Mouse (Mus musculus) stomach, postnatal 0 days (tissue): ENCODE results near the gene Atl1.

Experiments
- CTCF ChIP-seq: IDR thresholded peaks from 2 replicates; pipeline ENCODE4 v1.5.1; 2016; ENCODE audit warnings: antibody characterized with exemption, low read depth, mild to moderate bottlenecking, moderate library complexity
- EP300 ChIP-seq: optimal IDR thresholded peaks from 2 replicates; pipeline ENCODE3; 2016; ENCODE audit warnings: antibody characterized with exemption

DNA sequence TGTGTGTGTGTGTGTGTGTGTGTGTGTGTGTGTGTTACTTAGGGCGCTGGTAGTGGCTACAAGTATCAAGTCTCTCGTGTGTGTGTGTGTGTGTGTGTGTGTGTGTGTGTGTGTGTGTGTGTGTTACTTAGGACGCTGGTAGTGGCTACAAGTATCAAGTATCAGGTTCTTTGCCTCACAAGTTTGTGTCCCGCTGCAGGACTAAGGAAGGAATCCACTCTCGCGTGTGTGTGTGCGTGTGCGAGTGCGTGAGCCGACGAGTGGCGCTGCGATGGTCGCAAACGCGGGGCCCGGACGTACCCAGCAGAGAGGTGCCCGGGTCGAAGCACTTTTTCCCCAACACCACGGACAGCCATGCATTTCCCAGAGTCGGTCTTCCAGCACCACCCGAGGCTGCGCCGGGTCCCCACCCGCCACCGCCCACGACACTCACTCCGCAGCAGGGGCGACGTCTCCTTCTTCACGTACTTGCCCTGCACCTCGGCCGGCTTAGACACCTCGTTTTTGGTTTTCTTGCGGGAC lies 93.9 kb downstream of the Atl1 start:
- TF ChIP-seq CTCF (no peak), EP300 (no peak)
